Mouse (Mus musculus) brain, embryonic 18.5 days (tissue): Measurements from ENCODE around the gene Kansl1.
A peak's percentile ranks its signal among the peaks of the same experiment; 100 is the strongest.
"Not testable (repeated sequence)": the region's sequence is repeated elsewhere in the genome, so short reads cannot be mapped to it uniquely, and the experiment has no call there.

Experiments used
- DNase-seq: peaks from one replicate; pipeline ENCODE4 v3.0.0-alpha.2; 2012; ENCODE audit warnings: low read depth, low spot score

The Kansl1 gene

DNA sequence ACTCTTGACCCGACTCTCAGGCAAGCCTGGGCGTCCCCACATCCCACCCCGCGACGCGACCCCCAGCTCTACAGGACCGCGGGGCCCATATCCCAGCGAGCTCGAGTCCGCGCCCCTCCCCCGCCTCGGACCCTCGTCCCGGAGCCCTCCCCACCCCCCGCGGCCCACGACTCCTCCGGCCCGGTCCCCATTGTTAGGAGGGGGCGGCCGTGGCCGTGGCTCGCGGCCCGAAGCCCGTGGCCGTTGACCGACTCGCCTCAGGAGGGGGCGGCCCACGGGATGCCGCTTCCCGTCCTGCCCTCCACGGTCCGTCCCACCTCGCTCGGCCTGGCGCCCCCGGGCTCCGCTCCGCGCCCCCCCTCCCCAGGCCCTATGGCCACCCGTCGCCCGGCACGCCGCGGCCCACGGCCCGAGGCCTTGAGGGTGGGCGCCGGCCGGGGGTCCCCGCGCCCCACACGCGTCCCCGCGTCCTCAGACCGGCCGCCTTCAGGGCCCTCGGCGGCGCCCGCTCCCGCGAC, at the start of gene Kansl1:
Kansl1 (minus strand) TSS at position 111 of the 518 bp plus-strand sequence.
- no peak for DNase-seq

DNA sequence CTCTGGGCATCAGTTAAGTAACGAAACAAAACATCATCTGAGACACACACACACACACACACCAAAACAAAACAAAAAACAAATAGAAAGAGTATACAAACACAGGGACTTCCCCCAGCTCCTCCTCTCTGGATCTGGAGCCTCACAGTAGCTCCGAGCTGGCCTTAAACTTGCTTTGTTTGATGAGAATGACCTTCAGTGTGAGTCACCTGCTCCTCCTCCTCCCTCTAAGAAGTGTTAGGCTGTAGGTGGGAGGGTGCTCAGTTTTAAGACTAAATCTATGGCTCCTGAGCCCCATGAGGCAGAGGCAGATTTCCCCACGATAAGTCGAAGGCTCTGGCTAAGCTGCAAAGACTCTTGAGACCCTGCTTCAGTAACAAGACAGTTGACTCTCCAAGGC, 43.8 kb upstream of the Kansl1 start:
- DNase-seq: no peak

DNA sequence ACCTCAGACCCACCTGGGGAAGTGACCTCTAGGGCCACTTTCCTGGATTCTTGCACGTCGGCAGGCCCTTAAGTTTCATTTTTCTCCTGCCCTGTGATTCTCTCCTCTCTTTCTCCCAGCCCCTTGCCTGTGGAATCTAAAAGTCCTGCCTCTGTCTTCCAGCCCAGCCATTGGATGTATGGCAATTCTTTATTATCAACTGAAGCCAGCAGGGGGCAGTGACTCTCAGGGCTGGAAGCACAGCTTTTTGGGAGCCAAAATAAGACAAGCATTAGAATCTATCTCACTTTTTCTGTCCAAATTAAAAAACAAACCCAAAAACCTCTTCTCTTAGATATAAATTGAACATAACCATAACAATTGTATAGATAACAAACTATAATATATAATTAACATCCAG, 41.9 kb upstream of the Kansl1 start:
- no peak for DNase-seq

DNA sequence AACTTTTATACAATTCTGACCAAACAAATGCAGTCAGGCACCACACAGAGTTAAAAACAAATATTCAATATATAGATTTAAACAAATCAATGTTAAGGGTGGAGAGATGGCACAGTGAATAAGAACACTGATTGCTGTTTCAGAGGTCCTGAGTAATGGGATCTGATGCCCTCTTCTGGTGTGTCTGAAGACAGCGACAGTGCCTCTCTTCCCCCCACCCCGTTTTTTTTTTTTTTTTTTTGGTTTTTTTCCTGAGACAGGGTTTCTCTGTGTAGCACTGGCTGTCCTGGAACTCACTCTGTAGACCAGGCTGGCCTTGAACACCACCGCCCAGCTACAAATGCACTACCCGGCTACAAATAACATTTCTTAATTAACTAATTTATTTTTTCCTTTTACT, 39.8 kb upstream of the Kansl1 start:
- DNase-seq: no peak

DNA sequence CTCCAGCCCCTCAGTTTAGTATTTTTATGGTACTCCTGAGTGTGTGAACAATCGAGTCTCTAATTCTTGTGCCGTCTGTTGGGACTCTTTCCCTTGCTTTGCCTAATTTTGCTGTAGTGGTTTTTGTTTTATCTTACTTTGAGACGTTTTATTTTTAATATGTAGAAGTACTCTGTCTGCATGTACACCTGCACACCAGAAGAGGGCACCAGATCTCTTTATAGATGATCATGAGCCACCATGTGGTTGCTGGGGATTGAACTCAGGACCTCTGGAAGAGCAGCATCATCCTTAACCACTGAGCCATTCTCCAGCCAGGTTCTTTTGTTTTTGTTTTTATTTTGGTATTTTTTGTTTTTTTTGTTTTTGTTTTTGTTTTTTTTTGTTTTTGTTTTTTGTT, 19.6 kb upstream of the Kansl1 start:
- no peak for DNase-seq

DNA sequence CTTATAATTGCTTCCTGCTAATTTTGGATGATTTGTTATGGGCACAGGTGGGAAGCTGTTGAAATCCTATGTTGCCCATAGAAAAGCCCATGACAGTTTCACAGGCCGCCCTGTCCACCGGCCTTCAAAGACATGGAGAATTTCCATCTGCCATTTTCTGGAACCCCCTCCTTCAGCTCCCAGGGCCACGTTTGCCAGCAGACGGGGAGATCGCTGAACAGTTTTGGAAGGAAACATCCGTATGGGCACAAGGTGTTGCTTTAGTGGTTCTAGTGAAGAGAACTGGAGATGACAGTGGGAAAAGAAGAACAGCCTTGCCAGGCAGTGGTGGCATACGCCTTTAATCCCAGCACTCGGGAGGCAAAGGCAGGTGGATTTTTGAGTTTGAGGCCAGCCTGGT, 13.3 kb upstream of the Kansl1 start:
- DNase-seq: no peak

DNA sequence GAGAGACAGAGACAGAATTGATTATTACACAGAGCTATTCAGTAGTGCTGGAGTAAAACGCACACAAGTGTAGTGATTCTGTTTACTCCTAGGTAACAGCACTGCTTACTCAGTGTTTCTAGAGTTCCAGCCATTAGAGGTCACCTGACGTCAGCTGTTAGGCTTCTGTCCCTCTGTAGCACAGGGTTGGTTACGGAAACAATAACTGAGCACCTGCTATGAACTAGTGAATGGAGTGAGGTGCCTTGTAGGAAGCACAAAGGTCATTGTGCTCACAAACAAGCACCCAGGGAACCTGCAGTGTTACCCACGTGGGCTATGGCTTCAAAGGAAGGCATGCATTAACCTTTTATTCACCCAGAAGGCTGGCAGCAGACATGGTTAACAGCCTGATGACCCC, 10.8 kb upstream of the Kansl1 start:
- no peak for DNase-seq

DNA sequence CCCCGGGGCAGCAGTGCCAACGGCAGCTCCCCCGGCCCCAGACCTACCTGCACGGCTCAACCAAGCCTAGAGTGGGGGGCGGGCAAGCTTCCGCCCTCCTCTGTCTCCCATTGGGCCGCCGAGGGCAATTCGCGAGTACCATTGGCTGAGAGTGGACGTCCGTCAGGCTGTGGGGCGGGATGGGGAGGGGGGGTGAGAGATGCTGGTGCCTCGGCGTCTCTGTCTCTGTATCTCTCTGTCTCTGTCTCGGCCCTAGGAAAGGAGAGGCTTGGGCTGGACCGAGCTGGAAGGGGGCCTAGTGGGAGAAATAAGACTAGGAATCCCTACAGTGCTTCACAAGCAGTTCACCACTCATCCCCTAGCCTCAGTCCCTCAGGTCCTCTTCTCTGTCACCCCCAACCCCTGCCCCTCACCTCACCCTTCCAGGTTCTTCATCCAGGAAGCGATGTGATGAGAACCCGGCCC, 742 bp upstream of the Kansl1 start:
- DNase-seq: peak; percentile 90

DNA sequence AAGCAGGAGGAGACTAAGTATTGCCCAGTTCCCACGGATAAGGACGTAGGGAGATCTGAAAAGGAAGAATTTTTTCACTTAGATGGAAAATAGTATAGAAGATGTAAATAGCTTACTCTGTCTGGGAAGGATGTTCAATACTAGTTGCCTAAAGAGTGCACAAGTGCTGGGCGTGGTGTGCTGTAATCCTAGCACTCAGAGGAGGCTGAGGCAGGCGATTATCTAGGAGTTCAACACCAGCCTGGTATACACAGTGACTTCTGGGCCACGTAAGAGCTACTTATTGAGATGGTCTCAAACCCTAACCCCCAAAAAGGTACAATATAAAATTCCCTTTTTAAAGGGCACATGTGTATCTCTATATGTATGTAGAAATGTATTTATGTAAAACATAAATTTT, 963 bp downstream of the Kansl1 start:
- DNase-seq: no peak

DNA sequence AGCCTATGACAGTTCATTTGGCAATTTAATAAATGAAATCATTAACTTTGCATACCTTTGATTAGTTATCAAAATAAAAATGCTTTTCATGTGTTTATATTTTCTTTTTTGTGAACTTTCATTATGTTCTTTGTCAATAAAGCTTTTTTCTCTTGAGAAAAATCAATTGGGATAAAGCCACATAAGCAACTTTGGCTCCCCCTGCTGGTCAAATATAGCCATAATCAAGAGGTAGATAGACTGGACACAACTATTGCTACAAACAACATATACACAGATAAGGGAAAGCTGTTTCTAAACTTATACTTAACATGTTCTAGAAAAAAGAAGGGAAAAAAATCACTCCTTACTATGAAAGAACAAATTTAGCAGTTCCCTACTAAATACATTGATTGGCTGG, 7.1 kb downstream of the Kansl1 start:
- DNase-seq: peak; percentile 51

DNA sequence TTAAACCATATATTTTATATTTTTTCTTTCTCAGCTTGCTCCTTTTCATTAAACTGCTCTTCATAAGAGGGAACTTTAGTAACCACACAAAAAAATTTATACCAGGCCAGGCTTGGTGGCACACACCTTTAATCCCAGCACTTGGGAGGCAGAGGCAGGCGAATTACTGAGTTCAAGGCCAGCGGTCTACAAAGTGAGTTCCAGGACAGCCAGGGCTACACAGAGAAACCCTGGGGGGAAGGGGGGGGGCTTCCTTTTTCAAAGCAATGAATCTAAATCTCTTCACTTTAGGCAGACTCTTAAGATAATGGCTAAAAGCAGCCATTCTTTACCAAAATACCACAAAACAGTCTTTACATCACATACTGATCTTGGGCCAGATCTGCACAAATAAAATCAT, 9.0 kb downstream of the Kansl1 start:
- no peak for DNase-seq

DNA sequence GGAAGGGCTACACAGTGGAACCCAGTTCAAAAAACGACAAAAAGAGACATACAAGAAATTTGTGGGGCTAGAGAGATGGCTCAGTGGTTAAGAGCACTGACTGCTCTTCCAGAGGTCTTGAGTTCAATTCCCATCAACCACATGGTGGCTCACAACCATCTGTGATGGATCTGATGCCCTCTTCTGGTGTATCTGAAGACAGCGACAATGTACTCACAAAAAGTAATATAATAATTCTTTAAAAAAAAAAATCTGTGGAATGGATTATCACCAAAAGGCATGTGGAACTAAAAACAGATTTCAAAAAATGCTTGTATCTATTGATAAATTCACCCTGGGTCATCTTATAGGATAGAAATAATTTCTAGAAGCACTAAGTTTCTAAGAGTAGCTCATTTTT, 10.2 kb downstream of the Kansl1 start:
- no peak for DNase-seq

DNA sequence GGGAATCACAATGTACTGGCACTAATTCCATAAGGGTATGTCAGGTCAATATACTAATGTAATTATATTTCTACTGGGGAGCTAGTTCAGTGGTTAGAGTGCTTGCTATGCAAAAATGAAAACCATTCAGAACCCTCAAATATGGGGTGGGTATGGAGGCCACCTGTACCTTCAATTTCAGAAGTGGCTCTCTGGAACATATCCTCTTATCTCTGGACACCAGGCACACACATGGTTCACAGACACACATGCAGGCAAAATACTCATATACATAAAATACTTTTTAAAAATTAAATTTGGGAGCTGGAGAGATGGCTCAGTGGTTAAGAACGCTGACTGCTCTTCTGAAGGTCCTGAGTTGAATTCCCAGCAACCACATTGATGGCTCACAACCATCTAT, 16.0 kb downstream of the Kansl1 start:
- DNase-seq: no peak

DNA sequence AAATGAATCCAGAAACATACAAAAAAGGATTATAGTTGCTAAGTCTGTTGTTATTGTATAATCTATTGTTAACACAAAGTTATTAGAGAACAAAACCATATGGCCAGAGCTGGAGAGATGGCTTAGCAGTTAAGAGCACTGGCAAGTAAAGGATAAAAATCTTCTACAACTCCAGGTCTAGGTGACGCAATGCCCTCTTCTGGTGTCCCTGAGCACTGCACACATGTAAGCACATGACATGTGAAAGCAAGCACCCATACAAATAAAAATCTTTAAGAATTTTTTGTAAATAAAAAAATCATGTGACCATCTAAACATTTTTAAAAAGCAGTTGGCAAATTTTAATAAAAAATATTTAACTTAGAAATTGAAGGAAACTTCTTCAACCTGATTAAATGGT, 17.4 kb downstream of the Kansl1 start:
- no peak for DNase-seq

DNA sequence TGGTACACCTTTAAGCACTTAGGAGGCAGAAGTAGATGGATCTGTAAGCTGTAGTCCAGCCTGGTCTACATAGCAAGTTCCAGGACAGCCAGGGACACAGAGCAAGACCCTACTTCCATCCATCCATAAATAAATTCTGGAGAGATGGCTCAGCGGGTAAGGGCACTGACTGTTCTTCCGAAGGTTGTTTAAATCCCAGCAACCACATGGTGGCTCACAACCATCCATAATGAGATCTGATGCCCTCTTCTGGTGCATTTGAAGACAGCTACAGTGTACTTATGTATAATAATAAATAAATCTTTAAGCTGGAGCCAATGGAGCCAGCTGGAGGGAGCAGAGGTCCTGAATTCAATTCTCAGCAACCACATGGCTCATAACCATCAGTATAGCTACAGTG, 20.2 kb downstream of the Kansl1 start:
- not testable (repeated sequence) for DNase-seq

DNA sequence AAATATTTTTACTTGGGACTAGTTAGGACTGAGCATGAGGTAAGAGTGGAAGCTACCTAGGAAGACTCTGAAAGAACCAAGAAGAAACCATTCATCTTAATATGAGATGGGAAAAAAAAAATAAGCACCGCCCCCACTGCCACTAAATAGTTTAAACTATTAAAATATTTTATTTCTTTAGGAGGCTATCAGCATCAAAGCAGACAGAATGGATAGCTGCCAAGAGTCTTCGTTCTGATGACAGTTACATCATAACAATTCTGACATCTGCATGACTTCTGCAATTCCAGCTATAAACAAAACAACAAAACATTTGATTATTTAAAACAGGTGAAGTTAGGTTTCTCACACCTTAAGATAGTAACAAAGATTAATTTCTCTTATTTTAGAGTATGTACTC, 23.1 kb downstream of the Kansl1 start:
- DNase-seq: no peak

DNA sequence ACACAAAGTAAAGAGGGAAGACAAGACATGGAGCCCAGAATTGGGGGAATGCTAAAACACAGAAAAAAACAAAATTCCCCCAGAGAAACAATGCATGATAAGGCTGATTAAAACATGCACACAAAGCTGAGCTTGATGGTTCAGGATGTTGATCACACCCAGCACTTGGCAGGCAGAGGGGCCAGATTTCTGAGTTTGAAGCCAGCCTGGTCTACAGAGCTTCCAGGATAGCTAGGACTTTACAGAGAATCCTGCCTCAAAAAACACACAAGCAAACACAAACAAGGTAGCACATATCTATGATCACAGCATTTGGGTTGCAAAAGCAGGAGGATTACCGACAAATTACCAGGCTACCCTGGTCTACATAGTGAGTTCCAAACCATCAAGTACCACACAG, 23.6 kb downstream of the Kansl1 start:
- DNase-seq: no peak

DNA sequence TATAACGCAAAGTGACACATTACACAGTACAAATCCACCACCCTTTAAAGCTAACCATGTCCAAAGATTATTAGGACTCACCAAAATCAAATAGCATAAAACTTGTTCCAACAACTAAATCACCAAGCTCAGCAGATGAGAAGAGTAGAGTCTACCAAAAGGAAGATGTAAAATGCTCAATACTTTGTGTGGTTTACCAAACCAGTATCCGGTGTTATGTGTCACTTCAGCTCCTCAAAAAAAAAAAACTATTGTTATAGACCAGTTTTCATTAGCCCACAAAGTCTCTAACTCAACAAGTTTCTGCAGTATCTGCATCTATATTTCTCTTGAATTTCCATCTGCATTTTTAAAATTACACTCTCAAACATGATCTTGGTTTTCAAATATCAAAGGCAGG, 25.3 kb downstream of the Kansl1 start:
- no peak for DNase-seq

DNA sequence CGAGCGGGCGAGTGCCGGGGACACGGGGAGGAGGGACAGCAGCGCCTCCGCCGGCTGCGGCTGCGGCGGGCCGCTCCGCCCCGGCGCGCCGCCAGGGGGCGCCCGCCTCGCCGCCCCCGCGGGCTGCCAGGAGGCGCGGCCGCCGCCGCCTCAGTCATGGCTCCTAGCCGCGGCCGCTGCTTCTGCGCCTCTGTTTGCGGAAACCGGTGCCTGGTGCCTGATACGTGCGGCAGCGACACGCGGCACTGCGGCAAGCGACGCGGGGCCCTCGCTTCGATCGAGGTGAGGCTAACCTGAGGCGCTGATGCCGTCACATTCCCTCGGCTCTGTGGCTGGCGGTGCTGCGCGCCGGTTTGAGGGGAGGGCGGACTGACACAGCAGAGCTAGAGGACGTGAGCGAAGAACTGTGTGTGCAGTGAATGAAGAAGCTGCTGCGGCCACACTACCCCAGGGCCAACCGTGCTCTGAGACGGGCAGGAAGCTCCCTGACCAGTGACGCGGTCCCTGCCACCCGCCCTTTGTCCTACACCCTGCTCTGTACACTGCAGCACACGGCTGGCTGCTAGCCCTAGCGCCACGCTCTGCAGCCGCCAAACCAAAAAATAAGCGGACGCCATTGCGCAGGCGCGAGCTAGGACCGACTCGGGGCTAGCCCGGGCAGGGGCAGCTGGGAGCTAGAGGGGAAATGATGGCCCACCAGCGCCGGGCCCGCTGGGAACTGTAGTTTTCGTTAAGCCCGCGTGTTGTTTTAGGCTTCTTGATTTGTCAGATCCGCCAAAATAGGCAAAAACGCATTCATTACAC, 26.1 kb downstream of the Kansl1 start:
- DNase-seq: peak; percentile 80

DNA sequence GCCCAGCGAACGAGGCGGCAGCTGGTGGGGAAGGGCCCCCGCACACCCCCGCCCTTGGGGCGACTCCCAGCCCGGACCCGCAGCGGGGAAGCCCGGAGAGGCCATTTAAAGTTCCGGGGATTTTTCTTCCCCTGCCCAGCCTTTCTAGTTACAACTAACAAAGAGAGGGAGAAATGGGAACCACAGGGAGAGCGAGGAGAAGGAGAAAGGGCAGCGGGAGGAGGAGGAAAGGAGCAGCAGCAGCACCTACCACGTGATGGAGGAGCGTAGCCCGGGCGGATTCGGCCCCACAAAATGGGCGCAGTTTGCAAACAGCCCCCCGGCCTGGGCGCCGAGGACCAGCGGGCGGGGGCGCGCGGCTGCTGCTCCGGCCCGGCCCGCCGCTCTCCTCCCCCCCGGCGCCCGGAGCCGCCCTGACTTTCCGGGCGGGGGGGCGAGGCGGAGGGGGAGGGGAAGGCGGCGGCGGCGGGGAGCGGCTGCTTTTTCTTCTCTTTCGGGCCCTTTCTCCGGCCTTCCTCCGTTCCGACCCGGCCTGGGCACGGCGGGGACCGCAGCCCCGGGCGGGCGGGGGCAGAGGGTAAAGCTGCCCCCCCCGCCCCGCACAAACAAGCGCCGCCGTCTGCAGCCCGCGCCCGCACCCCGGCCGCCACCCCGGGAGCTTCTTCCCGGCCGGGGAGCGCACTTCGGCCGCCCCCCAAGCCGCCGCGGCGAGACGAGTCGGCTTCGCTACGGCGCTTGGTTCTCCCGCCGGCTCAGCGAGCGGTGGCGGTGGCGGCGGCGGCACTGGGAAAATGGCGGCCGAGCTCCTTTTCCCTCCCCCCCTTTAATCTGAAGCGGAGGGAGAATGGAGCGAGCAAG, 27.0 kb downstream of the Kansl1 start:
- peak; percentile 78 for DNase-seq

DNA sequence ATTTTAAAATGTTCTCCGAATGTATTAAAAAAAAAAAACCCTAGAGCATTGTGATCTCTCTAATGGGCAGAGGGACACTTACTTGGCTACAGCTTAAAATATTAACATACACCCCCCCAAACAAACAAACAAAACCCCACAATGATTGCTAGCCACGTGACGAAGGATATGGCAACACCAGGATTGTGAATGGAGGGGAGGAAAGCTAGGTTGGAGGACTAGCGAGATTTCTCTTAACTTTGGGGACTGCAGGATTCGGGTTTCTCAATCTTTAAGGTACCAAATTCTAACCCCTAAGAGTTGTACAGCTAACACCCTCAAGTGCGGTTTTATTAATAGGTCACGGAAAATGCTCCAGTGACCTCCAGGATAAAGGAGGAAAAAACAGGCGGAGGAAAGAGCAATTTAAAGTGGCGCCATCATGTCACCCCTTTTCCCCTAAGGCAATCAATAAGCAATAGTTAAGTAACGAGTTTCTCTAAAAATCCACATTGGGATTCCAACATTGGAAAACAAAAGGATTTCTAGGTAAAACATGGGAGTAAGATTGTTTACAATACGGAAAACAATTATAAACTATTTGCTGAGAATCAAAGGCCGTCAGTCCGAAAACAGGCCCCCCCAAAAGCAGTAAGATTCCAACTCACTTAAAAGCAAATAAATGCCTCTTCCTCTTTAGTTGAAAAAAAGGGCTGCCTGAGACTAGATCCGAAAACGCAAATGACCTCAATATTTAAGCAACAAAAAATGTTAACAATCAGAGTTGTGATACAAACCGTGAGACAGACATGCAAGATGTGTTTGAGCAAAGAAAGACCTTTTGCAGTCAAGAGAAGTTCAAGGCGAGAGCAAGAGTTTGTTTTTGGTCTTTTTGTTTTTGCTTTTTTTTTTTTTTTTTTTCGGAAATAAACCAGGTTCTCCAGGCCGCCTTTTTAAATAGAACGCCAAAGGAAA, 27.9 kb downstream of the Kansl1 start:
- no peak for DNase-seq

DNA sequence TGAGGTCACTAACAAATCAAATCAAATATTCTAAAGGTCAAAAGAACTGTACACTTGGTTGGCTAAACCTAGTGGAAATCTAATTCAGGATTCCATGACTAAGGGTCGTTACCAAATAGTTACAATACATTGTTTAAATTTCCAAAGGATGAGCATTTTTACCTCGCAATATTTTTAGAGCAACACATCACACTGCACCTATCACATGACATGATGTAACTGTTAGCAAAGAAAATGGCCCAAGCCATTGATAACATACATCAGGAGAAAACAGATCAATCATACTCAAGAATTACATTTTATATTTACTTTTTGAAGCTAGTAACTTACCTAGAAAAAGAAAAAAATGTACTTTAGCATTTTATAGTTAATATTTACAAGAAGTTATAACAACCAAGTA, 29.0 kb downstream of the Kansl1 start:
- no peak for DNase-seq
